Mouse (Mus musculus) kidney, embryonic 14.5 days (tissue): ENCODE results near the gene Ptcra. TPM values are rescaled to one million over a fixed set of nuclear protein-coding genes. Genes with fewer than 3 reads are reported as not detected.

Source experiments
- ATAC-seq: fragments of 200-750 bp; cut with Nextera tagmentation; 2 replicates; pipeline ENCODE4 v1.8.0; 2017; ENCODE audit warnings: moderate number of reproducible peaks, mild to moderate bottlenecking, moderate TSS enrichment, moderate library complexity; ENCODE audit not compliant: low FRiP score, low TSS enrichment
- H3K27ac ChIP-seq: fragments of 300-500 bp; sonication (generic); 2 replicates; pipeline ENCODE4 v1.5.1; 2014; ENCODE audit warnings: low read depth, mild to moderate bottlenecking, low read length, moderate library complexity, mixed read lengths
- H3K27me3 ChIP-seq: fragments of 300-500 bp; sonication (generic); 2 replicates; pipeline ENCODE4 v1.6.1; 2014; ENCODE audit warnings: mild to moderate bottlenecking, low read length; ENCODE audit not compliant: control insufficient read depth, insufficient read depth
- H3K36me3 ChIP-seq: fragments of 300-500 bp; sonication (generic); 2 replicates; pipeline ENCODE4 v1.6.1; 2014; ENCODE audit warnings: low read length, mixed read lengths; ENCODE audit not compliant: control insufficient read depth, insufficient read depth
- H3K4me1 ChIP-seq: fragments of 300-500 bp; sonication (generic); 2 replicates; pipeline ENCODE4 v1.6.1; 2014; ENCODE audit warnings: low read length, mixed read lengths; ENCODE audit not compliant: control insufficient read depth, insufficient read depth
- H3K4me2 ChIP-seq: fragments of 300-500 bp; sonication (generic); replicated peaks from 2 replicates; pipeline ENCODE4 v1.6.1; 2014; ENCODE audit warnings: low read depth, mild to moderate bottlenecking, low read length
- H3K4me3 ChIP-seq: fragments of 300-500 bp; sonication (generic); 2 replicates; pipeline ENCODE4 v1.5.1; 2014; ENCODE audit warnings: mild to moderate bottlenecking, low read length
- H3K9ac ChIP-seq: fragments of 300-500 bp; sonication (generic); 2 replicates; pipeline ENCODE4 v1.6.1; 2014; ENCODE audit warnings: low read depth, mild to moderate bottlenecking, low read length, moderate library complexity
- H3K9me3 ChIP-seq: fragments of 300-500 bp; sonication (generic); 2 replicates; pipeline ENCODE4 v1.6.1; 2016; ENCODE audit warnings: low read length; ENCODE audit not compliant: control insufficient read depth
- WGBS: fragments of 180-500 bp; shearing (Covaris S2); extraction: QIAGEN DNeasy Blood & Tissue Kit; methylation state at CpG from one replicate; pipeline ENCODE4 v1.1.7; 2014; 5-methylcytosine and 5-hydroxymethylcytosine counted together
- polyA plus RNA-seq: library from polyadenylated mRNA; unstranded; fragments of >200 nt; fragmentation: Nextera tagmentation; extraction: Ambion mirVana; gene quantifications from 2 replicates; pipeline ENCODE4 v1.2.1, GENCODE M21; 2014

Ptcra gene
- polyA plus RNA-seq, 1 experiment from 2014 or later, result 0.38 TPM

- Histone ChIP-seq H3K36me3 (peaks cover 34% of the 10 kb centered on the region; the same call in 1 of the 2 replicates), H3K9ac (no peak overlapping the region), H3K4me2 (no peak overlapping the region), H3K4me3 (no peak overlapping the region), H3K9me3 (no peaks in the 10 kb centered on the region), H3K27me3 (peaks cover 9% of the 10 kb centered on the region), H3K4me1 (no peaks in the 10 kb centered on the region), H3K27ac (no peak overlapping the region)
- no peak for ATAC-seq
- WGBS, result 93% methylated on average over 26 of the region's 26 CpGs
Measured at GRCm38 (mm10) chr17:46725731-46726645, 37.5 kb downstream of the Ptcra start.

GRCm38 (mm10) chr17:46725273-46725672 lies 38.2 kb downstream of the Ptcra start:
- WGBS, result 33% methylated on average over 9 of the region's 9 CpGs
- H3K4me2 ChIP-seq, result no peak overlapping the region
- H3K4me3 ChIP-seq, result no peak overlapping the region
- H3K27me3 ChIP-seq, result peaks cover 9% of the 10 kb centered on the region
- H3K27ac ChIP-seq, result no peak overlapping the region
- H3K4me1 ChIP-seq, result no peaks in the 10 kb centered on the region
- ATAC-seq, result no peak
- H3K36me3 ChIP-seq, result peaks cover 34% of the 10 kb centered on the region; the same call in 1 of the 2 replicates
- H3K9me3 ChIP-seq, result no peaks in the 10 kb centered on the region
- no peak overlapping the region for H3K9ac ChIP-seq

GRCm38 (mm10) chr17:46724477-46725084 lies 38.9 kb downstream of the Ptcra start:
- Histone ChIP-seq H3K4me1 (no peaks in the 10 kb centered on the region), H3K4me2 (no peak overlapping the region), H3K4me3 (no peak overlapping the region), H3K27ac (no peak overlapping the region), H3K9ac (no peak overlapping the region), H3K36me3 (peaks cover 34% of the 10 kb centered on the region; the same call in 1 of the 2 replicates), H3K27me3 (peaks cover 9% of the 10 kb centered on the region), H3K9me3 (no peaks in the 10 kb centered on the region)
- WGBS, result 81% methylated on average over 14 of the region's 20 CpGs
- no peak for ATAC-seq

GRCm38 (mm10) chr17:46721077-46721476 lies 42.4 kb downstream of the Ptcra start:
- Histone ChIP-seq H3K27ac (no peak overlapping the region), H3K9me3 (no peaks in the 10 kb centered on the region), H3K36me3 (peaks cover 38% of the 10 kb centered on the region), H3K4me2 (no peak overlapping the region), H3K27me3 (no peaks in the 10 kb centered on the region), H3K4me1 (no peaks in the 10 kb centered on the region), H3K9ac (no peak overlapping the region), H3K4me3 (no peak overlapping the region)
- no peak for ATAC-seq
- WGBS, result 89% methylated on average over 7 of the region's 7 CpGs

GRCm38 (mm10) chr17:46714756-46715481 lies 48.6 kb downstream of the Ptcra start:
- Histone ChIP-seq H3K4me2 (no peak overlapping the region), H3K4me1 (peaks cover 10% of the 10 kb centered on the region), H3K9me3 (no peaks in the 10 kb centered on the region), H3K27ac (no peak overlapping the region), H3K9ac (no peak overlapping the region), H3K27me3 (no peaks in the 10 kb centered on the region), H3K36me3 (peaks cover 25% of the 10 kb centered on the region), H3K4me3 (no peak overlapping the region)
- WGBS, result 94% methylated on average over 11 of the region's 11 CpGs
- ATAC-seq, result no peak

GRCm38 (mm10) chr17:46713849-46714248 lies 49.7 kb downstream of the Ptcra start:
- ATAC-seq, result no peak
- Histone ChIP-seq H3K4me1 (peaks cover 10% of the 10 kb centered on the region), H3K27ac (no peak overlapping the region), H3K36me3 (peaks cover 25% of the 10 kb centered on the region), H3K4me3 (no peak overlapping the region), H3K9ac (no peak overlapping the region), H3K9me3 (no peaks in the 10 kb centered on the region), H3K27me3 (no peaks in the 10 kb centered on the region), H3K4me2 (no peak overlapping the region)
- WGBS, result 85% methylated on average over 9 of the region's 9 CpGs

- Histone ChIP-seq H3K4me2 (peak overlapping the region; percentile 97), H3K9me3 (no peaks in the 10 kb centered on the region), H3K9ac (peak overlapping the region; percentile 93), H3K4me1 (peaks cover 10% of the 10 kb centered on the region), H3K4me3 (peak overlapping the region; percentile 100), H3K36me3 (peaks cover 25% of the 10 kb centered on the region), H3K27me3 (no peaks in the 10 kb centered on the region), H3K27ac (no peak overlapping the region)
- WGBS, result 66% methylated on average over 7 of the region's 7 CpGs
- no peak for ATAC-seq
Measured at GRCm38 (mm10) chr17:46712442-46712841, 51.1 kb downstream of the Ptcra start.

- peak; percentile 36 for ATAC-seq
Measured at GRCm38 (mm10) chr17:46711612-46712271, 51.8 kb downstream of the Ptcra start.

More at GRCm38 (mm10) chr17:46711612-46712271, 51.8 kb downstream of the Ptcra start:
- 0 out of 2 replicates have a peak overlapping the region, but pooled peaks have one; percentile 56 for H3K27ac ChIP-seq
- peak overlapping the region; percentile 97 for H3K4me2 ChIP-seq
- WGBS, result under 1% methylated on average over 72 of the region's 76 CpGs
- peak overlapping the region; percentile 100 for H3K4me3 ChIP-seq
- peaks cover 20% of the 10 kb centered on the region for H3K36me3 ChIP-seq
- peaks cover 10% of the 10 kb centered on the region for H3K4me1 ChIP-seq
- no peaks in the 10 kb centered on the region for H3K9me3 ChIP-seq
- H3K27me3 ChIP-seq, result no peaks in the 10 kb centered on the region
- H3K9ac ChIP-seq, result peak overlapping the region; percentile 93
